Mouse (Mus musculus): ENCODE measurements around the gene Fat3. TPM values are rescaled to one million over a fixed set of nuclear protein-coding genes. Genes with fewer than 3 reads are reported as not detected.
A peak's percentile ranks its signal among the peaks of the same experiment; 100 is the strongest.

Gene Fat3
- total RNA-seq, 1 experiment from 2014 or later, result not detected

- no peak for ATAC-seq (replicated peaks; ENCODE audit: low read depth, poor library complexity, severe bottlenecking)
Observed at GRCm38 (mm10) chr9:16440638-16441037, 60.4 kb downstream of the Fat3 start.

GRCm38 (mm10) chr9:16439941-16440340 is 61.1 kb downstream of the Fat3 start:
- ATAC-seq (replicated peaks; ENCODE audit: low read depth, poor library complexity, severe bottlenecking), result no peak

GRCm38 (mm10) chr9:16437805-16438204 is 63.3 kb downstream of the Fat3 start:
- no peak for ATAC-seq (replicated peaks; ENCODE audit: low read depth, poor library complexity, severe bottlenecking)

GRCm38 (mm10) chr9:16428589-16428988 is 72.5 kb downstream of the Fat3 start:
- no peak for ATAC-seq (replicated peaks; ENCODE audit: low read depth, poor library complexity, severe bottlenecking)

- ATAC-seq (replicated peaks; ENCODE audit: low read depth, poor library complexity, severe bottlenecking), result no peak
Observed at GRCm38 (mm10) chr9:16422707-16423106, 78.4 kb downstream of the Fat3 start.

- ATAC-seq (replicated peaks; ENCODE audit: low read depth, poor library complexity, severe bottlenecking), result no peak
Observed at GRCm38 (mm10) chr9:16402815-16403214, 98.3 kb downstream of the Fat3 start.

GRCm38 (mm10) chr9:16398734-16399686 is 102.1 kb downstream of the Fat3 start:
- no peak for ATAC-seq (replicated peaks; ENCODE audit: low read depth, poor library complexity, severe bottlenecking)

GRCm38 (mm10) chr9:16389141-16389540 is 111.9 kb downstream of the Fat3 start:
- no peak for ATAC-seq (replicated peaks; ENCODE audit: low read depth, poor library complexity, severe bottlenecking)

GRCm38 (mm10) chr9:16387527-16387926 is 113.6 kb downstream of the Fat3 start:
- ATAC-seq (replicated peaks; ENCODE audit: low read depth, poor library complexity, severe bottlenecking), result no peak

- peak; percentile 96 for ATAC-seq (replicated peaks; ENCODE audit: low read depth, poor library complexity, severe bottlenecking)
Observed at GRCm38 (mm10) chr9:16363713-16364112, 137.4 kb downstream of the Fat3 start.

GRCm38 (mm10) chr9:16361811-16362210 is 139.3 kb downstream of the Fat3 start:
- no peak for ATAC-seq (replicated peaks; ENCODE audit: low read depth, poor library complexity, severe bottlenecking)

- no peak for ATAC-seq (replicated peaks; ENCODE audit: low read depth, poor library complexity, severe bottlenecking)
Observed at GRCm38 (mm10) chr9:16356636-16357035, 144.4 kb downstream of the Fat3 start.

- no peak for ATAC-seq (replicated peaks; ENCODE audit: low read depth, poor library complexity, severe bottlenecking)
Observed at GRCm38 (mm10) chr9:16354906-16355305, 146.2 kb downstream of the Fat3 start.

GRCm38 (mm10) chr9:16353049-16353724 is 147.9 kb downstream of the Fat3 start:
- ATAC-seq (replicated peaks; ENCODE audit: low read depth, poor library complexity, severe bottlenecking), result no peak

GRCm38 (mm10) chr9:16352486-16353048 is 148.5 kb downstream of the Fat3 start:
- no peak for ATAC-seq (replicated peaks; ENCODE audit: low read depth, poor library complexity, severe bottlenecking)

- no peak for ATAC-seq (replicated peaks; ENCODE audit: low read depth, poor library complexity, severe bottlenecking)
Observed at GRCm38 (mm10) chr9:16344902-16345855, 155.9 kb downstream of the Fat3 start.

- ATAC-seq (replicated peaks; ENCODE audit: low read depth, poor library complexity, severe bottlenecking), result no peak
Observed at GRCm38 (mm10) chr9:16343191-16343590, 157.9 kb downstream of the Fat3 start.

- no peak for ATAC-seq (replicated peaks; ENCODE audit: low read depth, poor library complexity, severe bottlenecking)
Observed at GRCm38 (mm10) chr9:16342577-16342976, 158.5 kb downstream of the Fat3 start.

GRCm38 (mm10) chr9:16330290-16330984 is 170.6 kb downstream of the Fat3 start:
- no peak for ATAC-seq (replicated peaks; ENCODE audit: low read depth, poor library complexity, severe bottlenecking)

All from common myeloid progenitor, adult 5-6 weeks (primary cell).